Mouse (Mus musculus) testis, adult 2 months (tissue): ENCODE measurements around the gene Pde4d. TPM values are rescaled to one million over a fixed set of nuclear protein-coding genes. Genes with fewer than 3 reads are reported as not detected.

Source experiments
- H3K27ac ChIP-seq: fragments of 200-500 bp; 2 replicates; pipeline ENCODE4 v1.5.1; 2012; ENCODE audit warnings: low read depth, low read length; ENCODE audit not compliant: control insufficient read depth, insufficient read depth
- H3K27me3 ChIP-seq: fragments of 200-500 bp; 2 replicates; pipeline ENCODE4 v1.6.1; 2012; ENCODE audit warnings: mild to moderate bottlenecking, low read length, moderate library complexity; ENCODE audit not compliant: control insufficient read depth, insufficient read depth
- H3K36me3 ChIP-seq: fragments of 200-500 bp; 2 replicates; pipeline ENCODE4 v1.6.1; 2012; ENCODE audit warnings: mild to moderate bottlenecking, low read length; ENCODE audit not compliant: control insufficient read depth, insufficient read depth
- H3K4me1 ChIP-seq: fragments of 200-500 bp; 2 replicates; pipeline ENCODE4 v1.6.1; 2012; ENCODE audit warnings: low read length; ENCODE audit not compliant: control insufficient read depth, insufficient read depth
- H3K4me3 ChIP-seq: fragments of 200-500 bp; 2 replicates; pipeline ENCODE4 v1.5.1; 2012; ENCODE audit warnings: low read depth, mild to moderate bottlenecking, low read length, moderate library complexity, mixed read lengths; ENCODE audit not compliant: control insufficient read depth
- CTCF ChIP-seq: fragments of 200-500 bp; IDR thresholded peaks from 2 replicates; pipeline ENCODE4 v1.5.1; 2012; ENCODE audit warnings: low read depth, mild to moderate bottlenecking, inconsistent platforms, low read length, moderate library complexity; ENCODE audit not compliant: control insufficient read depth, insufficient read depth, insufficient replicate concordance
- POLR2A ChIP-seq: fragments of 200-500 bp; IDR thresholded peaks from 2 replicates; pipeline ENCODE4 v1.6.1; 2012; ENCODE audit warnings: low read depth, mild to moderate bottlenecking, inconsistent platforms, low read length, moderate library complexity; ENCODE audit not compliant: control insufficient read depth
- polyA plus RNA-seq: library from polyadenylated mRNA; depleted of rRNA; stranded (reverse); fragments of >200 nt; gene quantifications from 2 replicates; pipeline ENCODE4 v1.2.3, GENCODE M21; 2012

The Pde4d gene
- polyA plus RNA-seq, 1 experiment: 2.1 TPM

GRCm38 (mm10) chr13:108809191-108809590 lies 359.4 kb downstream of the Pde4d start:
- no peaks in the 10 kb centered on the region for H3K36me3 ChIP-seq
- no peaks in the 10 kb centered on the region for H3K4me1 ChIP-seq
- TF ChIP-seq CTCF: no peak
- no peak for TF ChIP-seq POLR2A
- H3K27ac ChIP-seq: no peak overlapping the region
- no peaks in the 10 kb centered on the region for H3K27me3 ChIP-seq
- no peak overlapping the region for H3K4me3 ChIP-seq

DNA sequence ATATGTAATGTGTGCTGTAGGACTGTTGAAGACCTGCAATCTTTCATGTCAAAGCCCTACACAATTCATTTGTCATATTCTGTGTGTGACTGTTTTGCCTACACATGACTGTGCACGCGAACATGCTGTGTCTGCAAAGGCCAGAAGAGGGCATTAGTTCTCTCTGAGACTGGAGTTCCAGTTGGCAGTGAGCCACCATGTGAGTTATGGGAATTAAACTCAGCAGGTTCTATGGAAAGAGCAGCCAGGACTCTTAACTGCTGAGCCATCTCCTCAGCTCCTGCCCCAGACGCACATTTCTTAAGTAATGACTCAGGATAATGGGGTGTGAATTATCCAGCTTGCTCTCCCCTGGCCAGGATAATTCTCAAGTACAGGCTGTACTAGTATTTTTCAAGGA lies 363.2 kb downstream of the Pde4d start:
- Histone ChIP-seq H3K4me1 (no peaks in the 10 kb centered on the region), H3K27me3 (no peaks in the 10 kb centered on the region), H3K27ac (no peak overlapping the region), H3K4me3 (peak overlapping the region; percentile 36; the same call in 1 of the 2 replicates), H3K36me3 (no peaks in the 10 kb centered on the region)
- no peak for TF ChIP-seq POLR2A

- no peak overlapping the region for H3K4me3 ChIP-seq
- TF ChIP-seq POLR2A (no peak), CTCF (no peak)
- H3K27ac ChIP-seq: no peak overlapping the region
- no peaks in the 10 kb centered on the region for H3K27me3 ChIP-seq
- no peaks in the 10 kb centered on the region for H3K4me1 ChIP-seq
- H3K36me3 ChIP-seq: no peaks in the 10 kb centered on the region
Observed at GRCm38 (mm10) chr13:108819846-108820408, 370.2 kb downstream of the Pde4d start.

- Histone ChIP-seq H3K4me3 (no peak overlapping the region), H3K27ac (no peak overlapping the region), H3K36me3 (no peaks in the 10 kb centered on the region), H3K4me1 (no peaks in the 10 kb centered on the region), H3K27me3 (no peaks in the 10 kb centered on the region)
- no peak for TF ChIP-seq POLR2A
- TF ChIP-seq CTCF: no peak
Observed at GRCm38 (mm10) chr13:108820487-108820886, 370.7 kb downstream of the Pde4d start.

GRCm38 (mm10) chr13:108821270-108821669 lies 371.5 kb downstream of the Pde4d start:
- no peak overlapping the region for H3K27ac ChIP-seq
- no peaks in the 10 kb centered on the region for H3K4me1 ChIP-seq
- TF ChIP-seq CTCF: no peak
- no peak for TF ChIP-seq POLR2A
- H3K36me3 ChIP-seq: no peaks in the 10 kb centered on the region
- no peaks in the 10 kb centered on the region for H3K27me3 ChIP-seq
- H3K4me3 ChIP-seq: no peak overlapping the region

GRCm38 (mm10) chr13:108824638-108825310 lies 375.0 kb downstream of the Pde4d start:
- Histone ChIP-seq H3K27me3 (no peaks in the 10 kb centered on the region), H3K36me3 (no peaks in the 10 kb centered on the region), H3K4me1 (no peaks in the 10 kb centered on the region), H3K4me3 (no peak overlapping the region), H3K27ac (no peak overlapping the region)
- TF ChIP-seq POLR2A: no peak

GRCm38 (mm10) chr13:108825501-108825900 lies 375.8 kb downstream of the Pde4d start:
- Histone ChIP-seq H3K27me3 (no peaks in the 10 kb centered on the region), H3K4me1 (no peaks in the 10 kb centered on the region), H3K36me3 (no peaks in the 10 kb centered on the region), H3K27ac (no peak overlapping the region), H3K4me3 (no peak overlapping the region)
- TF ChIP-seq CTCF (no peak), POLR2A (no peak)
